Mouse (Mus musculus): ENCODE measurements around the gene Scube1. TPM values are rescaled to one million over a fixed set of nuclear protein-coding genes. Genes with fewer than 3 reads are reported as not detected.

The Scube1 gene
- polyA plus RNA-seq, 1 experiment from 2014 or later: 33.6 TPM

Other genes starting within 250 kb of the Scube1 start
- 26.0 and 27.2 TPM in 2 replicates for gene Ttll1, start 214.1 kb downstream of the Scube1 start, polyA plus RNA-seq (2016; fragmentation: Nextera tagmentation; extraction: Ambion mirVana)
- gene Bik, start 198.2 kb downstream of the Scube1 start, polyA plus RNA-seq (2016; fragmentation: Nextera tagmentation; extraction: Ambion mirVana): 2.8 and 3.3 TPM in 2 replicates
- 51.7 and 54.2 TPM in 2 replicates for gene Tspo, start 161.4 kb downstream of the Scube1 start, polyA plus RNA-seq (2016; fragmentation: Nextera tagmentation; extraction: Ambion mirVana)
- 48.9 and 50.8 TPM in 2 replicates for gene Mcat, start 161.2 kb downstream of the Scube1 start, polyA plus RNA-seq (2016; fragmentation: Nextera tagmentation; extraction: Ambion mirVana)
- gene Ttll12, start 129.9 kb downstream of the Scube1 start, polyA plus RNA-seq (2016; fragmentation: Nextera tagmentation; extraction: Ambion mirVana): 44.7 and 46.0 TPM in 2 replicates
- gene Mpped1, start 54.4 kb upstream of the Scube1 start, polyA plus RNA-seq (2016; fragmentation: Nextera tagmentation; extraction: Ambion mirVana): 8.0 and 8.4 TPM in 2 replicates